Mouse (Mus musculus): ENCODE measurements around the gene Bicdl2.

DNA sequence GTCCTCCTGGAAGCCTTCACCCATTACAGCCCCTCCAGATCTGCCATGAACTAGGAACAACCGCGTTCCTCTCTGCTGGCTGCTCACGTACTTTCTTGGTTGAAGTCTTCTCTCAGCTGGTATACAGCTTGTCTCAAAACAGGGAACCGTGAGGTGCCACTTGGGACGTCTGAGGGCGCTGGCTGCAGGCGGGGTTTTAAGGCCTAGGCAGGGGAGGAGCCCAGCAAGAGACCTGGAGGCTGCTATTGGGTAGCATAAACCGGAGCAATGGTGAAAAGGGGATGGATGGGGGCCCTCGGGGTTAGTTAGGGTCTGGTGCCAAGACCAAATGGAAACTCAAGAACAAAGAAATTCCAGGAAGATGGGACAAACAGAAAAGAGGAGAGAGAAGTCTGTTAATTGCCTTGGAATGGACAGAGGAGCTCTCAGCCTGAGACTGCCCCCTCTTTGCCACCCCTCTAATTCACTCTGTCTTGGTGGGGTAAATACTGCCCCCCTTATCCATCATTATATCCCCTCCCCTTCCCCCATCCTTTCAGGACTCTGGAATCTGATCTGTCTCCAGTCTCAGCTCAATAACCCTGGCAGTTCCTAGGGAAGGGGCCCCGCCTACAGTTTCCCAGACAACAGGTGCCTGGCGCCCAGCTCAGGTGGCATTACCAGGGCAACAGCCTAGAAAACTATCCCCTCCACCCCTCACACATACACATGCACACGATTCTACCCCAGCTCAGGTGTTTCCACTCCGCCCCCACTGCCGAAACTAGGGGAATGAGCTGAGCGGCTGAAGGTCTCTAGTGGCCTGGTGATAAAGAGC lies 23.8 kb downstream of the Bicdl2 start, which contains the start of gene Cldn9:
- TF ChIP-seq POLR2A (IDR thresholded peaks at IDR 0.05; ENCODE audit: borderline replicate concordance, extremely low read depth, low read depth, low read length) (no peak), CTCF (IDR thresholded peaks at IDR 0.05; ENCODE audit: insufficient read depth, low read length) (no peak)

Measured in lung, adult 2 months (tissue).